Mouse (Mus musculus) forebrain, embryonic 13.5 days (tissue): Measurements from ENCODE around the gene Car1. TPM values are rescaled to one million over a fixed set of nuclear protein-coding genes. Genes with fewer than 3 reads are reported as not detected.
"Not testable (repeated sequence)": the region's sequence is repeated elsewhere in the genome, so short reads cannot be mapped to it uniquely, and the experiment has no call there.

Experiments used
- ATAC-seq: fragments of 200-750 bp; cut with Nextera tagmentation; 2 replicates; pipeline ENCODE4 v1.8.0; 2017
- H3K27ac ChIP-seq: fragments of 300-500 bp; sonication (generic); 2 replicates; pipeline ENCODE4 v1.5.1; 2015; ENCODE audit warnings: inconsistent platforms, mild to moderate bottlenecking, moderate library complexity
- H3K27me3 ChIP-seq: fragments of 300-500 bp; sonication (generic); 2 replicates; pipeline ENCODE4 v1.6.1; 2015; ENCODE audit warnings: mild to moderate bottlenecking, inconsistent platforms
- H3K36me3 ChIP-seq: fragments of 300-500 bp; sonication (generic); 2 replicates; pipeline ENCODE4 v1.6.1; 2015; ENCODE audit warnings: mild to moderate bottlenecking, inconsistent platforms; ENCODE audit not compliant: poor library complexity, severe bottlenecking
- H3K4me1 ChIP-seq: fragments of 300-500 bp; sonication (generic); 2 replicates; pipeline ENCODE4 v1.6.1; 2015; ENCODE audit warnings: inconsistent platforms
- H3K4me2 ChIP-seq: fragments of 300-500 bp; sonication (generic); 2 replicates; pipeline ENCODE4 v1.6.1; 2015; ENCODE audit warnings: inconsistent platforms, mild to moderate bottlenecking, moderate library complexity
- H3K4me3 ChIP-seq: fragments of 300-500 bp; sonication (generic); 2 replicates; pipeline ENCODE4 v1.5.1; 2015; ENCODE audit warnings: mild to moderate bottlenecking, inconsistent platforms
- H3K9ac ChIP-seq: fragments of 300-500 bp; sonication (generic); 2 replicates; pipeline ENCODE4 v1.6.1; 2015; ENCODE audit warnings: mild to moderate bottlenecking, inconsistent platforms
- H3K9me3 ChIP-seq: fragments of 300-500 bp; sonication (generic); replicated peaks from 2 replicates; pipeline ENCODE4 v1.6.1; 2016; ENCODE audit warnings: inconsistent platforms
- WGBS: fragments of 180-500 bp; shearing (Covaris S2); methylation state at CpG from one replicate; pipeline ENCODE4 v1.1.7; 2015; 5-methylcytosine and 5-hydroxymethylcytosine counted together
- polyA plus RNA-seq: library from polyadenylated mRNA; unstranded; fragments of >200 nt; fragmentation: Nextera tagmentation; extraction: Ambion mirVana; gene quantifications from 2 replicates; pipeline ENCODE4 v1.2.1, GENCODE M21; 2015

The Car1 gene
- polyA plus RNA-seq, 1 experiment from 2014 or later, result not detected

GRCm38 (mm10) chr3:14806702-14807101 is 1.5 kb downstream of the Car1 start:
- ATAC-seq, result no peak
- Histone ChIP-seq H3K4me2 (no peak overlapping the region), H3K4me1 (no peaks in the 10 kb centered on the region), H3K27me3 (no peaks in the 10 kb centered on the region), H3K27ac (no peak overlapping the region), H3K4me3 (no peak overlapping the region), H3K9me3 (no peaks in the 10 kb centered on the region), H3K36me3 (no peaks in the 10 kb centered on the region), H3K9ac (no peak overlapping the region)

- no peak overlapping the region for H3K27ac ChIP-seq
- 93% methylated on average over 3 of the region's 3 CpGs for WGBS
- no peak overlapping the region for H3K4me3 ChIP-seq
- no peak for ATAC-seq
- no peaks in the 10 kb centered on the region for H3K27me3 ChIP-seq
- no peak overlapping the region for H3K4me2 ChIP-seq
- H3K9ac ChIP-seq, result no peak overlapping the region
- no peaks in the 10 kb centered on the region for H3K4me1 ChIP-seq
- H3K9me3 ChIP-seq, result no peaks in the 10 kb centered on the region
- H3K36me3 ChIP-seq, result no peaks in the 10 kb centered on the region
Measured at GRCm38 (mm10) chr3:14805962-14806361, 2.2 kb downstream of the Car1 start.

GRCm38 (mm10) chr3:14804906-14805305 is 3.3 kb downstream of the Car1 start:
- no peaks in the 10 kb centered on the region for H3K9me3 ChIP-seq
- H3K36me3 ChIP-seq, result no peaks in the 10 kb centered on the region
- WGBS, result 93% methylated on average over 6 of the region's 6 CpGs

GRCm38 (mm10) chr3:14797069-14797468 is 11.1 kb downstream of the Car1 start:
- 92% methylated on average over 3 of the region's 3 CpGs for WGBS
- Histone ChIP-seq H3K36me3 (no peaks in the 10 kb centered on the region), H3K4me3 (no peak overlapping the region), H3K4me1 (no peaks in the 10 kb centered on the region), H3K9me3 (no peaks in the 10 kb centered on the region), H3K27me3 (no peaks in the 10 kb centered on the region), H3K9ac (no peak overlapping the region), H3K4me2 (no peak overlapping the region), H3K27ac (no peak overlapping the region)
- no peak for ATAC-seq

More at GRCm38 (mm10) chr3:14804906-14805305, 3.3 kb downstream of the Car1 start:
- H3K4me3 ChIP-seq, result no peak overlapping the region
- no peak overlapping the region for H3K4me2 ChIP-seq
- no peak overlapping the region for H3K9ac ChIP-seq
- H3K27me3 ChIP-seq, result no peaks in the 10 kb centered on the region
- no peak overlapping the region for H3K27ac ChIP-seq
- no peaks in the 10 kb centered on the region for H3K4me1 ChIP-seq
- ATAC-seq, result no peak

- no peaks in the 10 kb centered on the region for H3K36me3 ChIP-seq
- H3K4me2 ChIP-seq, result no peak overlapping the region
- H3K27ac ChIP-seq, result no peak overlapping the region
- 91% methylated on average over 4 of the region's 4 CpGs for WGBS
- H3K9me3 ChIP-seq, result no peaks in the 10 kb centered on the region
- no peaks in the 10 kb centered on the region for H3K27me3 ChIP-seq
- no peaks in the 10 kb centered on the region for H3K4me1 ChIP-seq
- H3K9ac ChIP-seq, result no peak overlapping the region
- ATAC-seq, result no peak
- H3K4me3 ChIP-seq, result no peak overlapping the region
Measured at GRCm38 (mm10) chr3:14795292-14796020, 12.7 kb downstream of the Car1 start.

- Histone ChIP-seq H3K4me3 (no peak overlapping the region), H3K27ac (no peak overlapping the region), H3K36me3 (no peaks in the 10 kb centered on the region), H3K4me1 (no peaks in the 10 kb centered on the region), H3K4me2 (no peak overlapping the region), H3K9me3 (no peaks in the 10 kb centered on the region), H3K9ac (no peak overlapping the region), H3K27me3 (no peaks in the 10 kb centered on the region)
- no peak for ATAC-seq
Measured at GRCm38 (mm10) chr3:14792032-14792431, 16.1 kb downstream of the Car1 start.

GRCm38 (mm10) chr3:14787607-14788006 is 20.6 kb downstream of the Car1 start:
- H3K27ac ChIP-seq, result no peak overlapping the region
- H3K4me1 ChIP-seq, result no peaks in the 10 kb centered on the region
- 77% methylated on average over 1 of the region's 1 CpGs for WGBS
- H3K4me3 ChIP-seq, result no peak overlapping the region
- no peaks in the 10 kb centered on the region for H3K9me3 ChIP-seq
- no peak overlapping the region for H3K9ac ChIP-seq
- no peak overlapping the region for H3K4me2 ChIP-seq
- H3K27me3 ChIP-seq, result no peaks in the 10 kb centered on the region
- no peaks in the 10 kb centered on the region for H3K36me3 ChIP-seq
- no peak for ATAC-seq

- H3K4me1 ChIP-seq, result no peaks in the 10 kb centered on the region
Measured at GRCm38 (mm10) chr3:14787136-14787535, 21.0 kb downstream of the Car1 start.

GRCm38 (mm10) chr3:14786551-14787079 is 21.6 kb downstream of the Car1 start:
- no peak for ATAC-seq
- Histone ChIP-seq H3K4me1 (no peaks in the 10 kb centered on the region), H3K27ac (no peak overlapping the region), H3K27me3 (no peaks in the 10 kb centered on the region), H3K4me2 (no peak overlapping the region), H3K9me3 (no peaks in the 10 kb centered on the region), H3K9ac (no peak overlapping the region), H3K4me3 (no peak overlapping the region), H3K36me3 (no peaks in the 10 kb centered on the region)
- 65% methylated on average over 2 of the region's 2 CpGs for WGBS

More at GRCm38 (mm10) chr3:14787136-14787535, 21.0 kb downstream of the Car1 start:
- Histone ChIP-seq H3K9me3 (no peaks in the 10 kb centered on the region), H3K4me2 (no peak overlapping the region), H3K27me3 (no peaks in the 10 kb centered on the region), H3K9ac (no peak overlapping the region), H3K4me3 (no peak overlapping the region), H3K36me3 (no peaks in the 10 kb centered on the region), H3K27ac (no peak overlapping the region)
- ATAC-seq, result no peak
- 60% methylated on average over 1 of the region's 1 CpGs for WGBS

- Histone ChIP-seq H3K4me1 (no peaks in the 10 kb centered on the region), H3K9me3 (no peaks in the 10 kb centered on the region), H3K27ac (no peak overlapping the region), H3K9ac (no peak overlapping the region), H3K27me3 (no peaks in the 10 kb centered on the region), H3K4me2 (no peak overlapping the region), H3K36me3 (no peaks in the 10 kb centered on the region), H3K4me3 (no peak overlapping the region)
- ATAC-seq, result no peak
- WGBS, result 91% methylated on average over 2 of the region's 2 CpGs
Measured at GRCm38 (mm10) chr3:14785353-14785752, 22.8 kb downstream of the Car1 start.

- not testable (repeated sequence) for H3K27me3 ChIP-seq, ATAC-seq, H3K27ac ChIP-seq, H3K9me3 ChIP-seq, H3K4me3 ChIP-seq, H3K4me1 ChIP-seq, H3K9ac ChIP-seq, H3K36me3 ChIP-seq, H3K4me2 ChIP-seq
- WGBS, result 89% methylated on average over 5 of the region's 5 CpGs
Measured at GRCm38 (mm10) chr3:14783198-14783597, 25.0 kb downstream of the Car1 start.

- not testable (repeated sequence) for H3K9me3 ChIP-seq, H3K27me3 ChIP-seq, H3K4me2 ChIP-seq, H3K4me3 ChIP-seq, H3K36me3 ChIP-seq, H3K9ac ChIP-seq, ATAC-seq, H3K4me1 ChIP-seq, H3K27ac ChIP-seq
- WGBS, result 85% methylated on average over 3 of the region's 3 CpGs
Measured at GRCm38 (mm10) chr3:14782365-14782764, 25.8 kb downstream of the Car1 start.

GRCm38 (mm10) chr3:14780212-14780611 is 28.0 kb downstream of the Car1 start:
- H3K9me3 ChIP-seq, result no peaks in the 10 kb centered on the region
- H3K4me1 ChIP-seq, result no peaks in the 10 kb centered on the region
- H3K36me3 ChIP-seq, result no peaks in the 10 kb centered on the region
- no peaks in the 10 kb centered on the region for H3K27me3 ChIP-seq
- H3K4me2 ChIP-seq, result no peak overlapping the region
- no peak overlapping the region for H3K27ac ChIP-seq
- no peak overlapping the region for H3K4me3 ChIP-seq
- ATAC-seq, result no peak
- H3K9ac ChIP-seq, result no peak overlapping the region
- 82% methylated on average over 2 of the region's 2 CpGs for WGBS
